Mouse (Mus musculus): ENCODE data around the gene Acox3.

Acox3 gene

GRCm38 (mm10) chr5:35609971-35610370 lies 27.1 kb downstream of the Acox3 start:
- in situ Hi-C loops (cut with MboI, MseI), result no loop called here

GRCm38 (mm10) chr5:35610381-35610780 lies 27.5 kb downstream of the Acox3 start:
- in situ Hi-C loops (cut with MboI, MseI), result no loop called here

GRCm38 (mm10) chr5:35611170-35611569 lies 28.3 kb downstream of the Acox3 start:
- in situ Hi-C loops (cut with MboI, MseI), result no loop called here

- in situ Hi-C loops (cut with MboI, MseI), result no loop called here
Measured at GRCm38 (mm10) chr5:35611900-35612299, 29.1 kb downstream of the Acox3 start.

GRCm38 (mm10) chr5:35612722-35613121 lies 29.9 kb downstream of the Acox3 start:
- in situ Hi-C loops (cut with MboI, MseI), result no loop called here

- in situ Hi-C loops (cut with MboI, MseI), result no loop called here
Measured at GRCm38 (mm10) chr5:35616943-35617342, 34.1 kb downstream of the Acox3 start.

GRCm38 (mm10) chr5:35621114-35621513 lies 38.3 kb downstream of the Acox3 start:
- in situ Hi-C loops (cut with MboI, MseI), result no loop called here

- in situ Hi-C loops (cut with MboI, MseI), result no loop called here
Measured at GRCm38 (mm10) chr5:35623831-35624230, 41.0 kb downstream of the Acox3 start.

GRCm38 (mm10) chr5:35624751-35625239 lies 42.0 kb downstream of the Acox3 start:
- in situ Hi-C loops (cut with MboI, MseI), result no loop called here

- in situ Hi-C loops (cut with MboI, MseI), result no loop called here
Measured at GRCm38 (mm10) chr5:35626408-35626807, 43.6 kb downstream of the Acox3 start.

GRCm38 (mm10) chr5:35627307-35627840 lies 44.5 kb downstream of the Acox3 start:
- in situ Hi-C loops (cut with MboI, MseI), result no loop called here

- in situ Hi-C loops (cut with MboI, MseI), result no loop called here
Measured at GRCm38 (mm10) chr5:35628685-35629084, 45.8 kb downstream of the Acox3 start.

- in situ Hi-C loops (cut with MboI, MseI), result no loop called here
Measured at GRCm38 (mm10) chr5:35629333-35629732, 46.5 kb downstream of the Acox3 start.

GRCm38 (mm10) chr5:35630706-35631105 lies 47.9 kb downstream of the Acox3 start:
- in situ Hi-C loops (cut with MboI, MseI), result no loop called here

GRCm38 (mm10) chr5:35631224-35631623 lies 48.4 kb downstream of the Acox3 start:
- in situ Hi-C loops (cut with MboI, MseI), result no loop called here

GRCm38 (mm10) chr5:35631755-35632154 lies 48.9 kb downstream of the Acox3 start:
- in situ Hi-C loops (cut with MboI, MseI), result no loop called here

GRCm38 (mm10) chr5:35632841-35633240 lies 50.0 kb downstream of the Acox3 start:
- in situ Hi-C loops (cut with MboI, MseI), result no loop called here

- in situ Hi-C loops (cut with MboI, MseI), result no loop called here
Measured at GRCm38 (mm10) chr5:35636016-35636415, 53.2 kb downstream of the Acox3 start.

GRCm38 (mm10) chr5:35641961-35642584 lies 59.2 kb downstream of the Acox3 start:
- in situ Hi-C loops (cut with MboI, MseI), result no loop called here

GRCm38 (mm10) chr5:35643401-35644048 lies 60.7 kb downstream of the Acox3 start:
- in situ Hi-C loops (cut with MboI, MseI), result no loop called here

- in situ Hi-C loops (cut with MboI, MseI), result no loop called here
Measured at GRCm38 (mm10) chr5:35644082-35644481, 61.2 kb downstream of the Acox3 start.

- in situ Hi-C loops (cut with MboI, MseI), result no loop called here
Measured at GRCm38 (mm10) chr5:35645938-35646493, 63.2 kb downstream of the Acox3 start.

- in situ Hi-C loops (cut with MboI, MseI), result no loop called here
Measured at GRCm38 (mm10) chr5:35646927-35647326, 64.1 kb downstream of the Acox3 start.

All from regulatory T cell (primary cell).